Mouse (Mus musculus) ZHBTc4 (cell line): ENCODE data around the gene Gm45713.

Source experiments
- DNase-seq: peaks from one replicate; pipeline ENCODE4 v3.0.0-alpha.2; 2011; ENCODE audit warnings: low read depth, low spot score

The Gm45713 gene

DNA sequence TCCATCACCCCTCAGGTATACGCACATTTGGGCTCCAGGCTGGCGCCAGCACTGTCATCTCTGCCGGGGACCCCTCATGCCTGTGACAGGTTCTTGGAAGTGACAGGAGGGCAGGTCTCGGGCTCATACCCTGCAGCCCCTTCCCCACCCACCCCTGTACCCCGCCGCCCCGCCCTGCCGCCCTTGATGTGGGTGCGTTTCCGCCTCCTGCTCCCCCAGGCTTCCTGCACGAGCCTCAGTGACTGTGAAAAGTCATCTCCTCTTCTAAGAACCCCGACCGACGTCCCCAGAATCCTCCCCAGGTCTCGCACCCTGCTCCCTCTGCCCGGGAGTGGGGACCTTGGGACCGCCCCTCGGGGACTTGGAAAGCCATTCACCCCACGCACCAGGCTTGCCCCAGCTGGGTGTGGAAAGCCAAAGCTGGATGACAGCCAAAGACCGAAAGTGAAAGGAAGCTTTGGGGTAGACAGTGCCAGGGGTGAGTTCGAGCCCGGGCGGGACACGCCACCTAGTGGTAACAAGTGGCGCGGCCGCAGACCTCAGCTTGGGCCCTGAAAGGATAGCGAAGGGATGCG is at the start of gene Gm45713, which contains the start of gene Flt3l:
TSS of gene Gm45713 (minus strand) at position 239 of the 575 bp plus-strand sequence.
TSS of gene Flt3l (minus strand) at position 440 of the 575 bp plus-strand sequence.
- DNase-seq, result peak; percentile 88

DNA sequence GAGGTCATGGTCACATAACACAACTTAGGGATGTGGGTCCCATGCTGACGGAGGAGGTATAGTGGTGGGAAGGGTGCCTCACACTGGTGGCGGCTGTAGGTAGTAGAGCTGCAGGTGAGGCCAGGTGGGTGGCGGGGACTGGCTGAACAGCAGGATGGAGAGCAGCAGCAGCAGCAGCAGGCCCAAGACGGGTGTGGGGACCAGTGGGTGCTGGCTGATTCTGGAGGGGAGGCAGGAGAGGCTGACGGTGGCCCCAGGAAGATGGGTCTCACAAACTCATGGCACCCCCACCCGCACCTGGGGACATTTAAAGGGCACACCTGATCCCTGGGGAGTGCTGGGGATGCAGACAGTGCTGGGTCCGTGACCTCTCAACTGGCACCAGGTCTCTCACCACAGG is 47.6 kb upstream of the Gm45713 start:
- no peak for DNase-seq

DNA sequence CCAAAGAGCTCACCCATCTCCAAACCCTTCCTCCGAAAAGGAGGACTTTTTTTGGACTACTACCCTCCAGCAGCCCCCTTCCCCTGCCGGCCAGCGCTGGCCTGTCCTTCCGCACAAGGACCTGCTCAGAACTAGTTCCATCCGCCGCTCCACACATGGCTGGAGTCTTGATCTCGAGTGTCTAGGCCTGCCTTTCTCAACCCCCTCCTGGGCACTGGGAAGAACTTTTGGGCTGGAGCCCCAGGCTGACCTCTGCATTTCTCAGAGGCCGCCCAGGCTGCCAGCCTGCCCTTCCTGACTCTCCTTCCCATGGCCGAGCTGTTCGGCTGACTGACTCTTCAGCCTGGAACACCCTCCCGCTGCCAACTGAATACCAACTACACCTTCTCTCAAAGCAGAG is 46.6 kb upstream of the Gm45713 start:
- DNase-seq, result no peak

DNA sequence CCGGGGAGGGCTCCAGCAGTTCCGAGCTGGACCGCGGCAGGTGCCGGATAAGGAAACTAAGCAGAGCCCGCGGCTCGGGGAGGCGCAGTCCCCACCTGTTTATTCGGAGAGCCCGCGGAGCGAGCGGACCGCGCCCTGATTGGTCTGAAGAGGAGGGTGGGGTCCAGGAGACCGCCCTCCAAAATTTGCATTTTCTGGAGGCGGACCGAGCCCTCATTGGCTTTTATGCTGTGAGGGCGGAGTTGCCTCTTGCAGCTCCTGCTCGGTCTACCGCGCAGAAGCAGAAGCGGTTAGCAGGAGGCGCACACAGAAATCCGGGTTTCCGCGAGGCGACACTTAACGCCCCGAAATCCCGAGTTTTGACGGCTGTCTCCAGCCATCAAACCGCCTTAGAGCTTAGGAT is 46.2 kb upstream of the Gm45713 start:
- DNase-seq, result peak; percentile 97

GRCm38 (mm10) chr7:45181540-45181939 is 45.5 kb upstream of the Gm45713 start:
- DNase-seq, result peak; percentile 58

GRCm38 (mm10) chr7:45180896-45181477 is 45.0 kb upstream of the Gm45713 start, which contains the start of gene Pth2:
Gene Pth2 (plus strand): TSS chr7:45180995.
- DNase-seq, result no peak

DNA sequence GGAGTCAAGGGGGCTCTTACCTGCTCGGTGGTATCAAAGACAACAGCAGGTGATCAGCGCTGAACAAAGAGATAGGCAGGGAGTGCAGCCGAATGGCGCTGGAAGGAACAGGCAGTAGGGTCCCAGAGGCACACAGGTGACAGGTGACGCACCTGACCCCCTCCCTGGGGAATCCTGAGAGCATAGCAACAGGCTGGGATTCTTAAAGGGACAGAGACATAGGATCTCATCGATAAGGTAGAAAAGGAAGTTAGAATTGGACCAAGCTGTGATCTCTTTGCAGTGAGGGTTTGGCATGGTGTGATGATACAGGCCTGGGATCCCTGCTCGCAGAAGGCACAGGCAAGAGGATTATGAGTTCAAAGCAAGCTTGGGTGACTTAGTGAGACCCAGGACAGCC is 43.4 kb upstream of the Gm45713 start, which contains the start of gene Gfy:
TSS of gene Gfy (minus strand) at position 101 of the 400 bp plus-strand sequence.
- DNase-seq, result no peak

DNA sequence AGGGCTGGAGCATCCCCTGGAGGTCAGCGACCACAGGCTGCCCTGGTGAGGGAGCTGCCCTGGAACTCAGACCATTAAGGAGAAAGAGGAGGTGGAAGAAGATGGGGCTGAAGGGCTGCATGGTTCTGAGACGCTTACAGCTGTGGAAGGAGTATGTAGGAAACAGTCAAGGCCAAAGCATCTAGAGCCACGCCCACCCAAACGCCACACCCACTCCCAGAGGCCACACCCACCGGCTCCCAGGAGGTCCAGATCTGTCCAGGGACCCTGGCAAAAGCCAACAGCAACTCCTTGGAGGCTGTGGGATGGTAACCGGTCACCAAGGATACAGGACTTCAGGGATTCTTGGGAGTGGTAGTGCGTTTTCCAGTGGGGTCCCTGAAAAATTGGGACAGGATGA is 42.5 kb upstream of the Gm45713 start:
- peak; percentile 61 for DNase-seq

- no peak for DNase-seq
Measured at GRCm38 (mm10) chr7:45176356-45176755, 40.3 kb upstream of the Gm45713 start.

DNA sequence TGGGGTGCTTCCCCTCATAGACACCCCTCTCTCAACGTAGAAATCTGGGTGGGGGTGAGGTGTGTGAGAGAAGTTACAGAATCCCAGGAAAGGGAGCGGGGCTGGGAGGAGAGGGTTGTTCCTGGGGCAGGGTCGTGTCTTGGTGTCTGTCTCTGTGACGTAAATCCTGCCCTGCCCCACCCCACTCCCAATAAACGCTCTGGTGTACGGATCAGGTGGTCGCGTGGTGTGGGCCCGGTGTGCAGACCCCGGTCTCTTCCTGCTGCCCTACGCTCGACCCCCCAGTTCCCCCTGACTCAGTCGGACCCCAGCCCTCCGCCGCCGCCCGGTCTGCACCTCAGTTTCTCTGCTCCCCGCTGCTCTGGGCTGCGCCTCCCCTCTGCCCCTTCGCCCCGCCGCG is 39.9 kb upstream of the Gm45713 start:
- DNase-seq, result no peak

- no peak for DNase-seq
Measured at GRCm38 (mm10) chr7:45175398-45175797, 39.4 kb upstream of the Gm45713 start.

GRCm38 (mm10) chr7:45174567-45175280 is 38.7 kb upstream of the Gm45713 start:
- peak; percentile 37 for DNase-seq

DNA sequence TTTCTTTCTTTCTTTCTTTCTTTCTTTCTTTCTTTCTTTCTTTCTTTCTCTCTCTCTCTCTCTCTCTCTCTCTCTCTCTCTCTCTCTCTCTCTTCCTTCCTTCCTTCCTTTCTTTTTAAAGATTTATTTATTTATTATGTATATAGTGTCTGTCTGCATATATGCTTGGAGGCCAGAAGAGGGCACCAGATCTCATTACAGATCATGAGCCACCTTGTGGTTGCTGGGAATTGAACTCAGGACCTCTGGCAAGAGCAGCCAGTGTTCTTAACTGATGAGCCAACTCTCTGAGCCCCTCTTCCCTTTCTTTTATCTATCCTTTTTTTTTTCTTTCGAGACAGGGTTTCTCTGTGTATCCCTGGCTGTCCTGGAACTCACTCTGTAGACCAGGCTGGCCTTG is 37.7 kb upstream of the Gm45713 start:
- DNase-seq, result peak; percentile 78

DNA sequence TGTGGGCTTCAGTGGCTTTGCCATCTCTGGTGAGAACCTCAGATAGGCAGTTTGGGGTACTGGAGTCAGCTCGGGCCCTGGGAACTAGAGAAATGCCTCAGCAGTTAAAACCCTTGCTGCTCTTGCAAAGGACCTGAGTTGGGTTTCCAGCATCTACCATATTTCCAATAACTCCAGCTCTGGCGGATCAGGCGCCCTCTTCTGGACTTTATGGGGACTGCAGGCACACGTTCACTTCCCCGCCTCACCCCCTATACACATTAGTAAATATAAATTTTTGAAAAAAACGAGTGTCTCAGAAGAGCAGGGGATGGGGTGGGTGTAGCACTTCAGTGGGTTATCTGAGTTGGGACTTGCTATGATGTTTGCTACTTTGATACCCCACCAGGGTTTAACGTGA is 36.9 kb upstream of the Gm45713 start:
- peak; percentile 75 for DNase-seq

GRCm38 (mm10) chr7:45169495-45169894 is 33.5 kb upstream of the Gm45713 start:
- no peak for DNase-seq

DNA sequence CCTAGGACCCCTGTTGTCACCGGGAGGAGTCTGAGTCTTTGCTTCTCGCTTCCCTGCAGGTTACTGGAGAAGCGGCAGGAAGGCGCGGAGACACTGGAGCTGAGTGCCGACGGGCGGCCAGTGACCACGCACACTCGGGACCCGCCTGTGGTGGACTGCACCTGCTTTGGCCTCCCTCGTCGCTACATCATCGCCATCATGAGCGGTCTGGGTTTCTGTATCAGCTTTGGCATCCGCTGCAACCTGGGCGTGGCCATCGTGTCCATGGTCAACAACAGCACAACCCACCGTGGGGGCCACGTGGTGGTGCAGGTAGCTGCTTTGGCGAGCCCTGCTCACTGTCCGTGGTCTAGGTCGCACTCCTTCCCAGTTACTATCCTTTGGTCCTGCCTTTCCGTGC is 32.6 kb upstream of the Gm45713 start:
- DNase-seq, result no peak

- no peak for DNase-seq
Measured at GRCm38 (mm10) chr7:45167761-45168445, 31.9 kb upstream of the Gm45713 start.

DNA sequence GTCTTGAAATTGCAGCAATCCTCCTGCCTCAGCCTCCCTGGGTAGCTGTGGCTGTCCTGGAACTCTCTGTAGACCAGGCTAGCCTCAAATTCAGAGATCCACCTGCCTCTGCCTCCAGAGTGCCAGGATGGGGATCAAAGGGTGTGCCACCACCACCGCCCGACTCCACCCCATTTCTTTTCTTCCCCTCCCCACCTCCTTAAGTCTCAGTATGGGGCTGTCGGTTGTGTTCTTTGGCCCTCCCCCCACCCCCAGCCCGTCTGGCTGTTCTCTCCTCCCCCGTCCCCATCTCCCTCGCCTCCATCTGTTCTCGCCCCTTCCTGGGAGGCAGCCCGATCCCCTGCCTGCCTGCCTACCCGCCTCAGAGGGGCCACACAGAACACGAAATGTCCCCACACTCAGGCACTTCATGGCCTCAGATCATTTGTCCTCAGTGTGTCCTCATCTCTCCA is 30.9 kb upstream of the Gm45713 start:
- no peak for DNase-seq

DNA sequence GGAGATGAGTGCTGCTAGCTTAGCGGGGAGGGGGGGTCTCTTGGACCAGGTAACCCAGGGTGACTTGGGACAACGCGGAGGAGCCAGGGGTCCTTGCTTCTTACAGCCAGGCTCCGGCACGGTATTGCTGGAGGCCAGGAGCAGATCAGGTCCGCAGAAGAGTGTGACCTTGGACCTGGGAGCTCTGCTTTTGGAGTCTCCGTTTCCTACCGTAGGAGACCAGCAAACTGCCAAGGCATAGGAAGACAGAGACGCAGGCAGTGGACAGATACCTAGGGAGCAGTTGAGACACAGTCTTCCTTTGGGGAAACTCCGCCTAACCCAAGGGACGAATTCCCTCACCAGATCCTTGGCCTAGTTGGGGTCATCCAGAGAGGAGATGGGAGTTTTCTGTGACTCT is 29.7 kb upstream of the Gm45713 start:
- no peak for DNase-seq

DNA sequence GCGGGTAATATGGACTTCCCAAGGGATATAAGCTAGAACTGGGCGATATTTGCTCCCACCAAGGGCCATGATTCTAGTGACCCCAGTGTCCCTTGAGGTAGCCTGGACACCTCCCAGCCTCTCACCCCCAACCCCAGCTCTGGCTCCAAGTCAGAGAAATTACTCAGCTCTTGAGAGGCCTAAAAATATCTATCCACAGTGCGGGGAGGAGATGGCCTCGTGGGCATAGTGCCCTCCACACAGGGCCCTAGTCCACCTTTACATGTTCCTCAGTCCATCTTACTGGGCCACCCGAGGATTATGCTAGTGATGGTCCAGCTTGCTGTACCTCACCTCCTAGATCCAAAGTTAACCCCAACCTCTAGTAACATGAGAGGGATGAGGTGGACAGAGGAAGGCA is 28.8 kb upstream of the Gm45713 start:
- no peak for DNase-seq

GRCm38 (mm10) chr7:45163735-45164490 is 27.9 kb upstream of the Gm45713 start, which contains the start of gene Slc17a7:
Gene Slc17a7 (plus strand): TSS chr7:45163949.
- DNase-seq, result peak; percentile 74
